Mouse (Mus musculus) hindbrain, embryonic 10.5 days (tissue): Measurements from ENCODE around the gene Tcte1. TPM values are rescaled to one million over a fixed set of nuclear protein-coding genes. Genes with fewer than 3 reads are reported as not detected.
A peak's percentile ranks its signal among the peaks of the same experiment; 100 is the strongest.

Source experiments
- DNase-seq: peaks from one replicate; pipeline ENCODE4 v3.0.0-alpha.2; 2017; ENCODE audit warnings: low spot score
- H3K27ac ChIP-seq: fragments of 300-500 bp; sonication (generic); 2 replicates; pipeline ENCODE4 v1.5.1; 2016; ENCODE audit warnings: mild to moderate bottlenecking, moderate library complexity
- H3K27me3 ChIP-seq: fragments of 300-500 bp; sonication (generic); 2 replicates; pipeline ENCODE4 v1.6.1; 2016; ENCODE audit warnings: mild to moderate bottlenecking; ENCODE audit not compliant: poor library complexity, insufficient read depth, severe bottlenecking
- H3K36me3 ChIP-seq: fragments of 300-500 bp; sonication (generic); 2 replicates; pipeline ENCODE4 v1.6.1; 2016; ENCODE audit warnings: mild to moderate bottlenecking, moderate library complexity
- H3K4me1 ChIP-seq: fragments of 300-500 bp; sonication (generic); replicated peaks from 2 replicates; pipeline ENCODE4 v1.6.1; 2016; ENCODE audit warnings: mild to moderate bottlenecking
- H3K4me3 ChIP-seq: fragments of 300-500 bp; sonication (generic); 2 replicates; pipeline ENCODE4 v1.5.1; 2016; ENCODE audit warnings: mild to moderate bottlenecking, moderate library complexity
- H3K9me3 ChIP-seq: fragments of 300-500 bp; sonication (generic); 2 replicates; pipeline ENCODE4 v1.6.1; 2016; ENCODE audit warnings: mild to moderate bottlenecking, moderate library complexity
- WGBS: fragments of 180-500 bp; shearing (Covaris S2); methylation state at CpG from one replicate; pipeline ENCODE4 v1.1.7; 2016; 5-methylcytosine and 5-hydroxymethylcytosine counted together
- polyA plus RNA-seq: library from polyadenylated mRNA; unstranded; fragments of >200 nt; fragmentation: Nextera tagmentation; extraction: Ambion mirVana; gene quantifications from 2 replicates; pipeline ENCODE4 v1.2.1, GENCODE M21; 2016

Gene Tcte1
- polyA plus RNA-seq, 1 experiment from 2014 or later: 3.8 TPM

DNA sequence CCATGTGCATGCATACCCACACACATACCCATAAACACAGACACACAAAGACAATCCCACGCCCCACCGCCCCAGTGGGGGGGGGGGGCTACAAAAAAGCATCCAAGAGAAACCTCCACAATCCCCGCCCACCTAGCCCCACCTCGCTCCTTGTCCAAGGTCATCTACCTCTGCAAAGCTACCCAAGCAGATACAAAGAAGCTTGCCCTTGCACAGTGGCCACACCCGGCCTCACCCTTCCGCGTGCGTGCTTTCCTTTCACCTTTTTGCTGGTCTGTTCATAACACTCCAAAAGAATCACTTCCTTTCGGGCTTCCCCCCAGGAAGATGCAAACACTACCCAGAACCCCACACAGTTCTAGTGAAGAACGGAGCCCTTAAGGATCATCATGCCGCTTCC lies 27.8 kb upstream of the Tcte1 start:
- 84% methylated on average over 11 of the region's 11 CpGs for WGBS
- H3K27me3 ChIP-seq: 0 out of 2 replicates have a peak, but pooled peaks cover 7% of the 10 kb centered on the region

DNA sequence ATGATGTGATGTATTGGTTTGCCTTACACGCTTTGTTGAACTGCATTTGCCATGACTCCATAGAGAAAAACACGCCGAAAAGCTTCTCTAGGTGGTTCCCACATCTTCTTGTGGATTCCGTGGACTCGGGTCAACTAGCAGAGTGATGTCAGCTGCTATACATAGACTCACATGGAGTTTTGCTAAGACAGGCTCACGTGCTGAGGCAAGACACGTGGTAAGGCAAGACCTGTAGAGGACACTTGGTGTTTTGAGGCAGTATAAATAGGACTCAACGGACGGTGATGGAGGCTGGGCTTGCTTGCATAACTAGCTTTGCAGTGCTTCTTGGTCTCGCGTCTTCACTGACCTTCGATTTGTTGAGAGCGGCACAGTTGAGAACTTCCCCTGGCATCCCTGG lies 24.8 kb upstream of the Tcte1 start:
- no peaks in the 10 kb centered on the region for H3K36me3 ChIP-seq
- 0 out of 2 replicates have a peak, but pooled peaks cover 7% of the 10 kb centered on the region for H3K27me3 ChIP-seq
- DNase-seq: no peak
- H3K9me3 ChIP-seq: no peaks in the 10 kb centered on the region
- WGBS: 86% methylated on average over 13 of the region's 13 CpGs
- no peak overlapping the region for H3K27ac ChIP-seq
- H3K4me3 ChIP-seq: no peak overlapping the region
- H3K4me1 ChIP-seq: peaks cover 14% of the 10 kb centered on the region

More for the DNA sequence above, 27.8 kb upstream of the Tcte1 start:
- Histone ChIP-seq H3K4me3 (no peak overlapping the region), H3K27ac (no peak overlapping the region), H3K9me3 (no peaks in the 10 kb centered on the region), H3K36me3 (no peaks in the 10 kb centered on the region), H3K4me1 (peaks cover 7% of the 10 kb centered on the region; the same call in 1 of the 2 replicates)
- DNase-seq: no peak

DNA sequence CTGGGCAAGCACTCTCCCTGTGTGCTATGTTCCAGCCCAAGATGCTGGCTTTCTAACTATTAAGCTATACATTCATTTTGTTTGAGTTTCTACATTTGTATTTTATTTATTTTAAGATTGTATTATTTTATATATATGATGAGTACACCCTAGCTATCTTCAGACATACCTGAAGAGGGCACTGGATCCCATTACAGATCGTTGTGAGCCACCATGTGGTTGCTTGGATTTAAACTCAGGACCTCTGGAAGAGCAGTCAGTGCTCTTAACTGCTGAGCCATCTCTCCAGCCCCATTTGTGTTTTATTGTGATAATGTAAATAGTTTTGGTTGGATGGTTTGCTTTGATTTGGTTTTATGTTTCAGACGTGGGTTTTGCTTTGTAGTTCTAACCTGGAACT lies 23.7 kb upstream of the Tcte1 start:
- 60% methylated on average over 2 of the region's 2 CpGs for WGBS
- DNase-seq: no peak
- H3K9me3 ChIP-seq: no peaks in the 10 kb centered on the region

DNA sequence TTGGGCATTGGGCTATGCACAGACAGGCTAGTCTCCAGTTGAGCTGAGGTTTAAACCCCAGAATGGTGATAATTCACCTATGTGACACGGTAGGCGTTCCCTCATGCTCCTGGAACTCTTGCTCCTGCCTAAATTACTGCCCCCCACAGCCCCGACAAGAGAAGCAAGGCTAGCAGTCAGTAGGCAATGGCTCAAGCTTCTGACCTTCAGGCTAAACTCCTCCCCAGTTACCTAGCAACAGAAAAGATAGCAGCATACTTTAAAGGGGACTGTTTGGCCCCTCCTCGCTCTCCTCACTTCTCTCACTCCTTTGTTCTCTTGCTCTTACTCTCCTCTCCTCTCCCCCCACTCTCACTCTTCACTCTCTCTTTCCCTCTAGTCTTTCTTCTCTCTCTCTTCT lies 22.3 kb upstream of the Tcte1 start:
- DNase-seq: no peak
- H3K36me3 ChIP-seq: no peaks in the 10 kb centered on the region
- H3K4me3 ChIP-seq: no peak overlapping the region
- H3K4me1 ChIP-seq: peaks cover 9% of the 10 kb centered on the region
- 39% methylated on average over 4 of the region's 4 CpGs for WGBS
- no peaks in the 10 kb centered on the region for H3K9me3 ChIP-seq
- no peak overlapping the region for H3K27ac ChIP-seq
- 0 out of 2 replicates have a peak, but pooled peaks cover 3% of the 10 kb centered on the region for H3K27me3 ChIP-seq

More for the DNA sequence above, 23.7 kb upstream of the Tcte1 start:
- Histone ChIP-seq H3K36me3 (no peaks in the 10 kb centered on the region), H3K27ac (no peak overlapping the region), H3K4me3 (no peak overlapping the region), H3K27me3 (0 out of 2 replicates have a peak, but pooled peaks cover 7% of the 10 kb centered on the region), H3K4me1 (peaks cover 12% of the 10 kb centered on the region)

DNA sequence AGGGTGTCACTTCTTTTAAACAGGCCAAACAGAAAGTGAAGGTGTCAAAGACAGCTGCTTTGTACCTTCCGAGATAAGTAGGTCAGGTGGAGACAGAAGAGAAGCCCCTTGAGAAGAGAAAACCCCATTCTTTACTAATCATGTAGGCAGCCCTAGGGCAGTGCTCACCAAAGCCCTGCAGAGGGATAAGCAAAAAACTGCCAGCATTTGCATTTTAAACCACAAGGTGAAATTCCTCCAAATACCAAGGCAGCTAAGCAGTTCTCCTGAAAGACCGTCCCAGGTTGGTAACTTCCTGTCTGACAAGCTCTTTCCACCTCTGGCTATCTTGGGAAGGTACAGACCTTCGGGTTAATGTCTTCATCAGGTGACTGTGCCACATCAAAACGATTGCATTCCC lies 20.9 kb upstream of the Tcte1 start:
- H3K36me3 ChIP-seq: no peaks in the 10 kb centered on the region
- H3K9me3 ChIP-seq: no peaks in the 10 kb centered on the region
- H3K27me3 ChIP-seq: 0 out of 2 replicates have a peak, but pooled peaks cover 3% of the 10 kb centered on the region
- WGBS: 67% methylated on average over 4 of the region's 4 CpGs
- no peak for DNase-seq
- no peak overlapping the region for H3K4me3 ChIP-seq
- H3K4me1 ChIP-seq: peaks cover 21% of the 10 kb centered on the region
- no peak overlapping the region for H3K27ac ChIP-seq

DNA sequence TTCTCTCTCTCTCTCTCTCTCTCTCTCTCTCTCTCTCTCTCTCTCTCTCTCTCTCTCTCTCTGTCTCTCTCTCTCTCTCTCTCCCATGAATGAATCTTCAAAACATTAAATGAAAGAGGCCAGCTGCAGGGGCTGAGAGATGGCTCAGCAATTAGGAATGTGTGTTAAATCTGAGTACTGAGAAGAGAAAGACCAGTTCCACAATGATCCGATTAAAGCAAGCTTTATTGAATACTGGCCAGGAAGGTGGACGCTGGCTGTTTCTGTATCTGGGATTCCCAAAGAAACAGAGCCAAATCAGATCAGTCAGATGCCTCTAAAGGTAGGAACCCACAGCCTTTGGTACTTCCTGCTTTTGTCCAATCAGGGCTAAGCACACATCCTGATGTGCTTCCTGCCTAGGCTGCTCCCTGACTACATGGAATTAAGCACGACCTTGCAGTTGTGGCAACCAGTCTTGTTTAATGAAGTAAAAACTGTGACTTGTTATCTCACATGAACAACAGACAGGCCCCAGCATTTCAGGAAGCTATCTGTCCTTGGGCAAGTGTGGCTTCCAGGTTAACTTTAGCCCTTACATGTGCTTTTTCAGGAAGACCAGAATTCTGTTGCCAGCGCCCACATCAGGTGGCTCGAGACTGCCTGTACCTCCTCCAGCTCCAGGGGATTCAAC lies 19.8 kb upstream of the Tcte1 start:
- Histone ChIP-seq H3K4me3 (no peak overlapping the region), H3K27ac (no peak overlapping the region), H3K4me1 (peaks cover 25% of the 10 kb centered on the region), H3K36me3 (peaks cover 3% of the 10 kb centered on the region), H3K27me3 (0 out of 2 replicates have a peak, but pooled peaks cover 3% of the 10 kb centered on the region), H3K9me3 (no peaks in the 10 kb centered on the region)
- 66% methylated on average over 5 of the region's 5 CpGs for WGBS
- no peak for DNase-seq

DNA sequence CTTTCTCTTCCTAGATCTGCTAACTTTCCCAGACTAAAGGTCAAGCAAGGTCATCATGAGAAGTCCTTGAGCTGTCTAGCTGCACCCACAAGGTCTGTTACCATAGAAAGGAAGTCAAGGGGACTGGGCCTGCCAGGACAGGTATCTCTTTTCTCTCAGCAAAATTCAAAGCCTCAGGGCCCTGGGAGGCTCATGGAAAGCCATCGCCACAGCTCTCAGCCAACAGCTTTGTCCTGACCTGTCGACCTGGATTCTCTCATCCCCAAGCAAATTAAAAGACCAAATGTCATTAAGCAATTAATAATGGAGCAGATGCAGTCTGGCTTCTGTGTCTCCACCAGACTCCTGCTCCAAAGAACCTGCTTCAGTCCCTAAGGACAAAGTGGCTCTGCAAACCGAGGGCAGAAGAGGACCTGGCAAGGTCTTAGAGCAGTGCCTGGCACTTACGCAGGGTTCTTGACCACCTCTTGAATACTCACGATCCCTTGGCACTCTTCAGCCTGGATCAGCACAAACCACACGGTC lies 17.2 kb upstream of the Tcte1 start:
- Histone ChIP-seq H3K36me3 (peaks cover 27% of the 10 kb centered on the region), H3K4me3 (peak overlapping the region; percentile 69; the same call in 1 of the 2 replicates), H3K4me1 (peaks cover 21% of the 10 kb centered on the region), H3K9me3 (no peaks in the 10 kb centered on the region), H3K27ac (0 out of 2 replicates have a peak overlapping the region, but pooled peaks have one; percentile 94), H3K27me3 (no peaks in the 10 kb centered on the region)
- no peak for DNase-seq
- WGBS: 71% methylated on average over 6 of the region's 6 CpGs

DNA sequence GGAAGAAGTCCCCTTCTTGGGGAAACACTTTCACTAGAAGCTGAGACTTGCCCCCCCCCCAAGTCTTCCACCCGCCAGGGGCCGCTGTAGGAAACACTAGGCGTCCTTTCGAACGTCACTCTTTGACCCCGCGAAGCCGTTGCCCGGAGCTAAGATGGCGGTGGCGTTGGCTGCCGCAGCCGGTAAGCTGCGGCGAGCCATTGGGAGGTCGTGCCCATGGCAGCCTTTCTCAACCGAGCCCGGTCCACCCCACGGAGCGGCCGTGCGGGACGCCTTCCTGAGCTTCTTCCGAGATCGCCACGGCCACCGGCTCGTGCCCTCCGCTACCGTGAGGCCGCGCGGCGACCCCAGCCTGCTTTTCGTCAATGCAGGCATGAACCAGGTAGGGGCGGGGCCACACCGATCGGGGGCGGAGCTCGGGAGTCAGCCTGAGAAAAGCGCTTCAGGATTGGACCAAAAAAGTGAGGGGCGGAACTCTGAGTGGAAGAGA lies 16.5 kb upstream of the Tcte1 start, which contains the start of gene Aars2:
Aars2 (plus strand) TSS at position 142 of the 490 bp plus-strand sequence.
- H3K27ac ChIP-seq: peak within 1 kb of the TSS; percentile 94
- under 1% methylated on average over 42 of the region's 42 CpGs for WGBS

DNA sequence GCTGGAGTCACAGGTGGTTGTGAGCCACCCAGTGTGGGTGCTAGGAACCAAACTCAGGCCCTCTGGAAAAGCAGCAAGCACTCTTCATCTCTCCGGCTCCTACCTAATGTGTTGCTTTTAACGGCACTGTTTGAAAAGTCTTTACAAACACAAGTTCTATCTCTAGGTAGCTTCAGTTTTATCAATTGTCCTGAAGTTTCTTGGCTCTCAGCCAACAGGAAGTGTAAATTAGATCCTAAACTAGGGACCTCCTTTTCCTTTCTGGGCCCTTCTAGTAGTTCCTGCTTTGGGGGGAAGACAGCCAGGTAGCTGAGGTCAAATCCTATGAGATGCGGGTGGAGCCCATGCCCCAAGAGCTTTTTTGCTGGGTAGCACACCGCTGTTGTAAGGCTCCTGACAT lies 12.4 kb upstream of the Tcte1 start:
- no peaks in the 10 kb centered on the region for H3K9me3 ChIP-seq
- 95% methylated on average over 4 of the region's 4 CpGs for WGBS
- DNase-seq: no peak
- no peak overlapping the region for H3K27ac ChIP-seq
- peaks cover 42% of the 10 kb centered on the region for H3K36me3 ChIP-seq
- no peaks in the 10 kb centered on the region for H3K27me3 ChIP-seq
- H3K4me3 ChIP-seq: no peak overlapping the region
- peaks cover 22% of the 10 kb centered on the region for H3K4me1 ChIP-seq

More for the DNA sequence above, 16.5 kb upstream of the Tcte1 start, which contains the start of gene Aars2:
- H3K4me3 ChIP-seq: peak within 1 kb of the TSS; percentile 69
- no peaks in the 10 kb centered on the region for H3K27me3 ChIP-seq
- H3K9me3 ChIP-seq: no peaks in the 10 kb centered on the region
- peaks cover 17% of the 10 kb centered on the region for H3K4me1 ChIP-seq
- peaks cover 31% of the 10 kb centered on the region for H3K36me3 ChIP-seq
- peak; percentile 95 for DNase-seq

DNA sequence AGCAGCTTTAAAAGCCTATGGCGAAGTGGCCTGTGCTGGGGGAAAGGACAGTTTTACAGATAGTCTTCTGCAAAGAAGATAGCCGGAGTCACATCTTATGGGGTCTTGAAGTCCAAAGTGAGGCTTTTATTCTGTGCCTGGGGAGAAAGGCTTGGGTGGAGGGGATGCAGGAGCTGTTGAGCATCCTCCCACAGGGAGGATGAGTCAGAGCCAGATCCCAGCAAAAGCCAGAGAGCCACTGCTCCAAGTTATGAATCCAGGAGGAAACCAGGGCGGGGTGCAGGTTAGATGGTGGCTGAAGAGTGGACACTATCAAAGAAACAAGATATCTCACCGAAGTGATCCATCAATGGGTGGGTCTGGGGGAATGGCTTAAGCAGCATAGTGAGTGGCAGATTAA lies 11.5 kb upstream of the Tcte1 start:
- Histone ChIP-seq H3K4me3 (no peak overlapping the region), H3K4me1 (peaks cover 14% of the 10 kb centered on the region), H3K27ac (no peak overlapping the region), H3K27me3 (no peaks in the 10 kb centered on the region), H3K36me3 (peaks cover 49% of the 10 kb centered on the region), H3K9me3 (no peaks in the 10 kb centered on the region)
- DNase-seq: no peak
- 92% methylated on average over 4 of the region's 4 CpGs for WGBS

DNA sequence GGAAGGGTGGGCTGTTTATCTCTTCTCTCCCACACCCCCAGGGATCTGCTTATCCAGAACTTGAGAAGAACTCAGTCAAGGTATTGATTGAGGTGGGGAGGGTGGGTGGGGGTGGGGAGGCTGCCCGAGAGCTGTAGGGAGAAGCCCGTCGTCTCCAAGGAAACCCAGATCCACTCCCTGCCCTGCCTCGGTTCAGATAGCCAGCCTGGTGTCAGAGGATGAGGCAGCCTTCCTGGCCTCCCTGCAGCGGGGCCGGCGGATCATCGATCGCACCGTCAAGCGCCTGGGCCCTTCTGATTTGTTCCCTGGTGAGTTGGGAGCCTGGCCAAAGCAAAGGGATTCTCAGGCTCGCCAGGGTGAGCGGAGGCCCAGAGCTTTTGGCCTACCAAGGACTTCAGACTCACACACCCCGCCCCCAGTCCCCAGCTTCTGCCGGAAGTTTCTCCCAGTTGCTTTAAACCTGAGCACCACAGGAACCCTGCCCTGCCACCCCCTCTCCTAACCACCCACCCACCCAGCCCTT lies 8.0 kb upstream of the Tcte1 start:
- WGBS: 57% methylated on average over 15 of the region's 15 CpGs

DNA sequence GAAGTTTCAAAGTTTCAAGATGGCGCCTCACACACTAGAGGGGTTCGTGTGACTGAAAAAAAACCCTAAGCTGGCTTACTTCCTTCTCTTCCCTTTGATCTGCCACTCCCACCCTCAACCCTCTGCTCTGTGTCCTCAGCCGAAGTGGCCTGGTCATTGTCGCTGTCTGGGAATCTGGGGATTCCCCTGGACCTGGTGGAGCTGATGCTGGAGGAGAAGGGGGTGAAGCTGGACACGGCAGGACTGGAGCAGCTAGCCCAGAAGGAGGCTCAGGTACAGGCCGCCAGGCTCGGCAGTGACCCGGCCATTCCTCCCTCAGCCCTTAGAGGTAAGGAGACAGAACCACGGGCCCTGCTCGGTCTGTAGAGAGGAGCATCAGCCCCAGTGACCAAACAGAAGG lies 7.4 kb upstream of the Tcte1 start:
- H3K27me3 ChIP-seq: no peaks in the 10 kb centered on the region
- peaks cover 9% of the 10 kb centered on the region; the same call in 1 of the 2 replicates for H3K4me1 ChIP-seq
- DNase-seq: no peak
- WGBS: 90% methylated on average over 10 of the region's 10 CpGs
- no peaks in the 10 kb centered on the region for H3K9me3 ChIP-seq
- H3K4me3 ChIP-seq: no peak overlapping the region
- H3K36me3 ChIP-seq: peaks cover 65% of the 10 kb centered on the region
- H3K27ac ChIP-seq: peak overlapping the region; percentile 9; the same call in 1 of the 2 replicates

More for the DNA sequence above, 8.0 kb upstream of the Tcte1 start:
- DNase-seq: no peak
- Histone ChIP-seq H3K27ac (no peak overlapping the region), H3K27me3 (no peaks in the 10 kb centered on the region), H3K4me1 (peaks cover 9% of the 10 kb centered on the region; the same call in 1 of the 2 replicates), H3K9me3 (no peaks in the 10 kb centered on the region), H3K4me3 (no peak overlapping the region), H3K36me3 (peaks cover 65% of the 10 kb centered on the region)

DNA sequence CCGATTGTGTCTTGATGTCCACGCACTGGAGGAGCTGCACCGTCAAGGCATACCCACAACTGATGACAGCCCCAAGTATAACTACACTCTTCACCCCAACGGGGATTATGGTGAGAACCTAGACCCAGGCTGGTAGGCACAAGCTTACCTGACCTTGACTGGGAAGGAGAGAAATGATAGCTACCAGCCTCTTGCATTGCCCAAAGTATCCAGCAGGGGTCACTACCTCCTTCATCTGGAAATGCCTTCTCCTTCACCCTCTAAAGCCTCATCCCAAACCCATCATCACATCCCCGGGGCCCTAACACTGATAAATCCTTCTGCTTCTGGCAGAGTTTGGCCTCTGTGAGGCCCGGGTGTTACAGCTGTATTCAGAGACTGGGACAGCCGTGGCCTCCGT lies 6.7 kb upstream of the Tcte1 start:
- Histone ChIP-seq H3K27ac (no peak overlapping the region), H3K9me3 (no peaks in the 10 kb centered on the region), H3K4me1 (peaks cover 9% of the 10 kb centered on the region; the same call in 1 of the 2 replicates), H3K36me3 (peaks cover 63% of the 10 kb centered on the region), H3K27me3 (no peaks in the 10 kb centered on the region), H3K4me3 (no peak overlapping the region)
- WGBS: 56% methylated on average over 8 of the region's 8 CpGs
- peak; percentile 81 for DNase-seq
